Mouse (Mus musculus): Measurements from ENCODE around the gene Cdk19.

GRCm38 (mm10) chr10:40351156-40351555, 11.8 kb downstream of the Cdk19 start:
- TF ChIP-seq CTCF (IDR thresholded peaks at IDR 0.05; ENCODE audit: low read depth, low read length) (no peak), GATA1 (IDR thresholded peaks at IDR 0.05; ENCODE audit: borderline replicate concordance, low read length) (no peak)
